Mouse (Mus musculus): ENCODE results near the gene Pex13. TPM values are rescaled to one million over a fixed set of nuclear protein-coding genes. Genes with fewer than 3 reads are reported as not detected.

Gene Pex13
- polyA plus RNA-seq (2014; fragmentation: Illumina TruSeq; extraction: RNeasy Lipid Tissue Mini Kit (QIAGEN cat#74804)): 67.1 TPM

DNA sequence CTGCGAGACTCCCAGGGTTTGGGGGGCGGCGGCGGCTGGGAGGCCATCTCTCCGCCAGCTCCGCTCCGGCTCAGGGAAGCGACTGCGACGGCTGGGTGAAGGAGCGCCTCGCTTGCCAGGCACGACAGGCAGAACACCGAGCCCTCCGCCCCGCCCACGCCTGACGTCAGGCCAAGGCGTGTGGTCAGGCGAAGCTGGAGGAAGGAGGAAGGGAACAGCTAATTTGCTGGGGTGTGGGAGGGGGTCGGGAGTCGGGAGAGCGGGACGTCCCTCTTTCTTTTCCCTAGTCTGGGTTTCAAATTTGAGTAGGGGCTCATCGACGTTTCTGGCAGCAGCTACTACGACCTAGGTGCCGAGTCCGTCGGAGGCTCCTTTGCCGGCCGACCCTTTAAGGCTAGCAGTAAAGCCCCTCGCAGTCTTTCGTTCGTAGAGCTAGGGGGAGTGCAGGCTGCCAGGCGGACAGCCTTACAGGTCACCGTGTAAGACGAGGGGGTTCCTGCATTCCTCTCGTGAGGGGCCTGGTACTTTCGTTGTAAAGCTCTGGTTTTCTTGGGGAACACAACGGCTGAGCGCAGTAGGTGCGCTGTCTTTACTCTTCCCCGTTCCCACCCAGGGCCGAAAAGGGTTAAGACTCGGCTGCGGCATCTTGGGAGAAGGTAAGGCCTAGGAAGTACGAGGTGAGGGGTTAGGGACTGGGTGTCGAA, at the start of gene Pex13:
TSS of gene Pex13 (minus strand) at position 162 of the 704 bp plus-strand sequence.

DNA sequence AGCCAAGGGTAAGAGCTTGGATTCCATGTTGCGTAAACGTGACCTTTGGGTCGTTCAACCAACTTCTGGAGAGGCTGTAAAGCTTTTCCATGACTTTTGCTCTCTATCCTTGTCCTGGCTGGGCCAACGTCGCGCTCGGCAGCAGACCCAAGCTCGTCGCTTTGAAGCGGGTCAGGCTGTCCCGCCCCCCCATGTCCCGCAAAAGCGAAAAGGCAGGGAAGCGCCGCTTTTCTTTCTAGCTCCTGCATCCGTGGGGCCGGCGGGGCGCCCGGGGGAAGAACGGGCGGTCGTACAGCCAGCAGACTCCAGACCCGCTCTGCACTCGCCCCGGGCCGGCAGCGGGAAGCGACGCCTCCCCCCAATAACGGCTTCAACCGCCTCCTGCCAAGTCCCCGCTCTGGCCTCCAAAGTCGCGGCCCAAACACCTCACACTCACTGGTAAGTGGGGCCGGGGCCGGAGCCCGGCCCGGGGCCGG, 410 bp downstream of the Pex13 start, which contains the start of gene Pus10:
TSS of gene Pus10 (plus strand) at position 364 of the 476 bp plus-strand sequence.

DNA sequence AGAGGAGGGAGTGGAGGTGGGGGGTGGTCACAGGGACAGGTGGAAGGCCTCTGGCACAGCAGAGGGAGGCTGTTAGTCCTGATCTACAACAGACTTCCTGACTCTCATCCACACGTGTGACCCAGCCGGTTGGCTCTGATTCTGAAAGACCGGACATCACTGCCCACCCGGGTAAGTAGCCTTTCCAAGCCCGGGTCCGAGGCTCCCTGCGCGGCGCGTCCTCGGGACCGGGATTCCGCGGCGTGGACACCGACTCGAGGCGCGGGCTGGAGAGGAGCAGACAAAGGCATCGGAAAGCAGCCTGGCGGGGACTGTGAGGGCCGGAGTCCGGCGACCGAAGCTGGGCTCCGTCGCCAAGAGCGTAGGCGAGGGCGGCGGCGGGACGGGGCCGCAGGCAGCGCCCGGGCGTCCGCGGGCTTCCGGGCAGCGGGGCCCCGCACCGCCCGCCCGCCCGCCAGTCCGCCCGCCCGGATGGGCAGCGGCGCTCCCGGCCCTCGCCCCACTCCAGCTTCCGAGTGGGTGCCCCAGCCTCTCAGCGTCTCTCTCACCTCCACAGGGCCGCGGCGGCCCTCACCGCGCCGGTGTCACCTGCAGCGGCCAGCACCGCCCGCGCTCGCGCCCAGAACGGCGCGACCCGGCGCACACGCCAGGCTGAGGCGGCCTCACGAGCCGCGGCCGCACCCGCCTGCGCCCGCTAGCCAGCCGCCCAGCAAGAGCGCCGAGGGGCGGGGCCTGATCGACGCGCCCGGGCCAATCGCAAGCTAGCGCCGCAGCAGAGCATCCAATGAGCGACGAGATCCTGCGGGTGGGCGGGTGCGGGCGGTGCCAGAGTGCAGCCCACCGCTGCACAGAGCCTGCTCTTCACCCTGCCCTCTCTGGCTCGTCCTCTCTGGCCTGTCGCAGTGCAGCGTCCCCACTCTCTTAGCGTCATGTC, 32.5 kb downstream of the Pex13 start, which contains the start of gene 0610010F05Rik:
TSS of gene 0610010F05Rik (minus strand) at position 695 of the 934 bp plus-strand sequence.

Other genes starting within 250 kb of the Pex13 start
- gene Ahsa2, start 167.9 kb downstream of the Pex13 start, polyA plus RNA-seq (2014; fragmentation: Illumina TruSeq; extraction: RNeasy Lipid Tissue Mini Kit (QIAGEN cat#74804)): 116 TPM
- gene 1700093K21Rik, start 144.8 kb downstream of the Pex13 start, polyA plus RNA-seq (2014; fragmentation: Illumina TruSeq; extraction: RNeasy Lipid Tissue Mini Kit (QIAGEN cat#74804)): not detected
- gene 0610010F05Rik, start 32.3 kb downstream of the Pex13 start, polyA plus RNA-seq (2014; fragmentation: Illumina TruSeq; extraction: RNeasy Lipid Tissue Mini Kit (QIAGEN cat#74804)): 60.5 TPM
- 70.3 TPM for gene Pus10, start 285 bp downstream of the Pex13 start, polyA plus RNA-seq (2014; fragmentation: Illumina TruSeq; extraction: RNeasy Lipid Tissue Mini Kit (QIAGEN cat#74804))
- 19.4 TPM for gene Rel, start 105.0 kb upstream of the Pex13 start, polyA plus RNA-seq (2014; fragmentation: Illumina TruSeq; extraction: RNeasy Lipid Tissue Mini Kit (QIAGEN cat#74804))
- 70.1 TPM for gene Papolg, start 229.3 kb upstream of the Pex13 start, polyA plus RNA-seq (2014; fragmentation: Illumina TruSeq; extraction: RNeasy Lipid Tissue Mini Kit (QIAGEN cat#74804))